Mouse (Mus musculus): ENCODE measurements around the gene Cdk14. TPM values are rescaled to one million over a fixed set of nuclear protein-coding genes. Genes with fewer than 3 reads are reported as not detected.
A peak's percentile ranks its signal among the peaks of the same experiment; 100 is the strongest.

Gene Cdk14
- polyA plus RNA-seq, 1 experiment from 2014 or later = 30.6 TPM

DNA sequence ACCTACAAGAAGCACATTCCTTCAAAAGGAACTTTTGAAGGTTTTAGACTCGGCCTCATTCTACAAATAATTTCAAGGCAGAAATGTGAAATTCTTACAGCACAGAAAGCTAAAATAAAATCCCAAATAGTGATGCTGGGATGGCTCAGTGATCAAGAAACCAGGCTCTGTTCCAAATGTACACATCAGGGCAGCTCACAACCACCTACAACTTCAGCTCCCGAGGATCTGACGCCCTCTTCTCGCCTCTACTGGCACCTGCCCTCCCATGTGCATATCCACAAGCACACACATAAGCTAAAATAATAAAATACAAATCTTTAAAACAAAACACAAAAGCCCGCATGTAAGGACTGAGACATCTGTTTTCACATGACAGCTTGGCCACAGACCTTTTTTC lies 135.6 kb downstream of the Cdk14 start:
- Histone ChIP-seq H3K27ac (ENCODE audit: low read length) (no peak overlapping the region), H3K4me1 (replicated peaks; ENCODE audit: control insufficient read depth, insufficient read depth, low read length) (no peaks in the 10 kb centered on the region), H3K4me3 (replicated peaks; ENCODE audit: low read length) (no peak overlapping the region), H3K27me3 (replicated peaks; ENCODE audit: control insufficient read depth, insufficient read depth, low read length) (no peaks in the 10 kb centered on the region), H3K4me2 (ENCODE audit: low read length) (no peak overlapping the region), H3K9ac (replicated peaks; ENCODE audit: low read depth, low read length) (no peak overlapping the region), H3K9me3 (ENCODE audit: control insufficient read depth, low read length) (no peaks in the 10 kb centered on the region), H3K36me3 (ENCODE audit: control insufficient read depth, insufficient read depth) (no peaks in the 10 kb centered on the region)
- ATAC-seq = no peak
- 83% methylated on average over 5 of the region's 5 CpGs for WGBS

DNA sequence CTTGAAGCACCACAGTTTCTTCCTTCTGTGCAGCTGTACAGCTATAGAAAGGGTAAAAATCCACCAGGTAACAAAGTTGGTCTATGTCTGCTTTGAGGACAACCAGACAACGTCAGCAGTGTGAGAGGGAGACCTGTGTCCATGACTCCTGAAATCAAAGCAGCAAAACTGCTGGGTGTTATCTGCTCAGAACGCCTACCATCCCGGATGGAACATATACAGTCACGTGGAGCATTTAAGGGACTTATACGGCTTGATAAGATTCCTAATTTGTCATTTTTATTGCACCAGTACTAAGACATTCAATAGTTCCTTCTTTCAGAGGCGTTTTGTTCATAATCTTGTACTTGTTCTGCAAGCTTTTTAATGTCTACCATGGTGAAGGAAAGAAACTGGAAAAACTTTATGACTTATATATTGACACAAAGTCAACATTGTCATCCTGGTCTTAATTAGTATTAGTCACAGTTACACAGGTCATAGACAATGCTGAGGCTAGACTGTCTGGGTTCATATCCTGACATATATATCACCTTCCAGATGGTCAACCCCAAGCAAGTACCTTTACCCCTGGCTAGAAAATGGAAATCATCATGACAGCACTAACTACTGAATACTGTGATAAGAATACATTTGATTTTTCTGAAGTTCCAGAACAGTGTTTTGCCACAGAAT lies 136.2 kb downstream of the Cdk14 start:
- Histone ChIP-seq H3K36me3 (ENCODE audit: control insufficient read depth, insufficient read depth) (no peaks in the 10 kb centered on the region), H3K4me3 (replicated peaks; ENCODE audit: low read length) (no peak overlapping the region), H3K9ac (replicated peaks; ENCODE audit: low read depth, low read length) (no peak overlapping the region), H3K27ac (ENCODE audit: low read length) (no peak overlapping the region), H3K4me1 (replicated peaks; ENCODE audit: control insufficient read depth, insufficient read depth, low read length) (no peaks in the 10 kb centered on the region), H3K4me2 (ENCODE audit: low read length) (no peak overlapping the region), H3K9me3 (ENCODE audit: control insufficient read depth, low read length) (no peaks in the 10 kb centered on the region), H3K27me3 (replicated peaks; ENCODE audit: control insufficient read depth, insufficient read depth, low read length) (no peaks in the 10 kb centered on the region)
- 90% methylated on average over 6 of the region's 6 CpGs for WGBS
- ATAC-seq = no peak

DNA sequence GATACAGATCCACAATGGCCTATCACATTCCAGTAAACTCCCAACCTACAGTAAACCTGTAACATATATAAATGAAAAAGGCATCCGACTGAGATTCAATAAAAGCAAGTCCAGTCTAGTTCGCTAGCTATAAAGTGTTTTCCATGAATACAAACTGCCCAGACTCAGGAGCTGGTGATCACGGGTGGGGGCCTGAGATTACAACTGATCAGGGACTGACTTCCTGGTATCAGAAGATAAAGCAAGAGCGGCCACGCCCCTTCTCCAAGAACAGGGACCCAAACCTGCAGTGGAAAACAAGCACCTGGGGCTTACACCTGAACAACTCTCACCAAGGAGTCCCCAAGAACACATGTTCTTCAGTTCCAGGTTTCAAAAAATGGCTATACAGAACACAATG lies 137.7 kb downstream of the Cdk14 start:
- ATAC-seq = no peak
- no peaks in the 10 kb centered on the region for H3K9me3 ChIP-seq (ENCODE audit: control insufficient read depth, low read length)
- no peak overlapping the region for H3K4me3 ChIP-seq (replicated peaks; ENCODE audit: low read length)
- no peaks in the 10 kb centered on the region for H3K4me1 ChIP-seq (replicated peaks; ENCODE audit: control insufficient read depth, insufficient read depth, low read length)
- H3K4me2 ChIP-seq (ENCODE audit: low read length) = no peak overlapping the region
- no peak overlapping the region for H3K9ac ChIP-seq (replicated peaks; ENCODE audit: low read depth, low read length)
- 91% methylated on average over 5 of the region's 5 CpGs for WGBS
- H3K27me3 ChIP-seq (replicated peaks; ENCODE audit: control insufficient read depth, insufficient read depth, low read length) = no peaks in the 10 kb centered on the region
- H3K36me3 ChIP-seq (ENCODE audit: control insufficient read depth, insufficient read depth) = no peaks in the 10 kb centered on the region
- H3K27ac ChIP-seq (ENCODE audit: low read length) = no peak overlapping the region

DNA sequence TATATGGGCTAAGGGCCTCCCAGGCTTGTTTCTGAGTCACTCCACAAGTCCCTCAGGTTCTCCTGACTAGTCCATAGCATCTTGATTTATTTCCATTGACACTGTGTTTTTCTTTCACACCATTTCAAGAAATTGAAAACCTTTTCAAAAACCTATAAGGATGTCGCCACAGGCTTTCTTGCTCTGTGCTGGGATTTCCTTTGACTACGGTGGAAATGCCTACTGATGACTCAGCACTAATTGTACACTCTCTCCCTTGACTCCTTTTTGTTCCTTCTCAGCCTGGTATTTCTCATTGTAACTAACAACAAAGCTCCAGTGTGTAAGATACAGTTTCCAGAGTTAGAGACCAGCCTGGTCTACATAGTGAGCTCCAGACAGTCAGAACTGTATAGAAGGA lies 144.8 kb downstream of the Cdk14 start:
- Histone ChIP-seq H3K27me3 (replicated peaks; ENCODE audit: control insufficient read depth, insufficient read depth, low read length) (no peaks in the 10 kb centered on the region), H3K9me3 (ENCODE audit: control insufficient read depth, low read length) (no peaks in the 10 kb centered on the region), H3K27ac (ENCODE audit: low read length) (no peak overlapping the region), H3K4me2 (ENCODE audit: low read length) (no peak overlapping the region), H3K9ac (replicated peaks; ENCODE audit: low read depth, low read length) (no peak overlapping the region), H3K36me3 (ENCODE audit: control insufficient read depth, insufficient read depth) (no peaks in the 10 kb centered on the region), H3K4me1 (replicated peaks; ENCODE audit: control insufficient read depth, insufficient read depth, low read length) (no peaks in the 10 kb centered on the region), H3K4me3 (replicated peaks; ENCODE audit: low read length) (no peak overlapping the region)
- 33% methylated on average over 2 of the region's 2 CpGs for WGBS
- ATAC-seq = no peak

DNA sequence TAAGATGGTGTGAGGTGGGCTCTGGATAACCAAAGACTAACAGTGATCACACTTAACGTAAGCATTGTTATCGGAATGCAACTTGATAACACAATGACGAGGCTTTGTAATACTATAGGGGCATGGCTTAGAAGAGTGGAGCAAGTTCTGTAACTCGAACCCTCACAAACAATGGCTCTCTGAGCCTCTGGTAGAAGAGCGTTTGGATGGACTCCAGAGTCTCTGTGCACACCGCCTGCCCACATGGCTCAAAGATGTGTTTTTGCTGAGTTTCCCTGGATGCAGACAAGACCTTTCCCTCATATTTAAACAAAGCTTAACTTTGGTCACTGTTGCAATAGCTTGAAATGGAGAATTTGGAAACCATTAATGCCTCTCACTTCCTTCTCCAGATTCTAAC lies 145.8 kb downstream of the Cdk14 start:
- ATAC-seq = no peak
- Histone ChIP-seq H3K9ac (replicated peaks; ENCODE audit: low read depth, low read length) (no peak overlapping the region), H3K4me3 (replicated peaks; ENCODE audit: low read length) (no peak overlapping the region), H3K36me3 (ENCODE audit: control insufficient read depth, insufficient read depth) (no peaks in the 10 kb centered on the region), H3K27me3 (replicated peaks; ENCODE audit: control insufficient read depth, insufficient read depth, low read length) (no peaks in the 10 kb centered on the region), H3K4me2 (ENCODE audit: low read length) (no peak overlapping the region), H3K4me1 (replicated peaks; ENCODE audit: control insufficient read depth, insufficient read depth, low read length) (no peaks in the 10 kb centered on the region), H3K27ac (ENCODE audit: low read length) (no peak overlapping the region), H3K9me3 (ENCODE audit: control insufficient read depth, low read length) (no peaks in the 10 kb centered on the region)
- WGBS = 64% methylated on average over 6 of the region's 6 CpGs

DNA sequence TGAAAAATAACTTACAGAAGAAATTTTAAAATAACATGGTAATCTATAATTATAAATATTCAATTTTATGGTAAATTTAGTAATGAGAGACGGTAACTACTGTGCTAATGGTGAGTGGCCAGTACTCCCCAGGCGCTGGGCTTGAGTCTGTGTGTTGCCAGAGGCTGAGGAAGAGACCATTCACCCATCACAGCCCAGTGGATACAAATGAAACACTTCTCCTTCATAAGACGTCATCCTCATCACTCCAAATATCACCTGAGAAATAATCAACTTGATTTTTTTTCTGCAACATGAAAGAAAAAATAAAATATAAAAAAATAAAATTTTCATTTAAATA lies 153.4 kb downstream of the Cdk14 start:
- Histone ChIP-seq H3K27me3 (replicated peaks; ENCODE audit: control insufficient read depth, insufficient read depth, low read length) (no peaks in the 10 kb centered on the region), H3K4me1 (replicated peaks; ENCODE audit: control insufficient read depth, insufficient read depth, low read length) (peaks cover 22% of the 10 kb centered on the region), H3K9ac (replicated peaks; ENCODE audit: low read depth, low read length) (no peak overlapping the region), H3K4me2 (ENCODE audit: low read length) (no peak overlapping the region), H3K27ac (ENCODE audit: low read length) (no peak overlapping the region), H3K9me3 (ENCODE audit: control insufficient read depth, low read length) (no peaks in the 10 kb centered on the region), H3K36me3 (ENCODE audit: control insufficient read depth, insufficient read depth) (no peaks in the 10 kb centered on the region), H3K4me3 (replicated peaks; ENCODE audit: low read length) (no peak overlapping the region)
- 82% methylated on average over 3 of the region's 3 CpGs for WGBS
- ATAC-seq = peak; percentile 37

DNA sequence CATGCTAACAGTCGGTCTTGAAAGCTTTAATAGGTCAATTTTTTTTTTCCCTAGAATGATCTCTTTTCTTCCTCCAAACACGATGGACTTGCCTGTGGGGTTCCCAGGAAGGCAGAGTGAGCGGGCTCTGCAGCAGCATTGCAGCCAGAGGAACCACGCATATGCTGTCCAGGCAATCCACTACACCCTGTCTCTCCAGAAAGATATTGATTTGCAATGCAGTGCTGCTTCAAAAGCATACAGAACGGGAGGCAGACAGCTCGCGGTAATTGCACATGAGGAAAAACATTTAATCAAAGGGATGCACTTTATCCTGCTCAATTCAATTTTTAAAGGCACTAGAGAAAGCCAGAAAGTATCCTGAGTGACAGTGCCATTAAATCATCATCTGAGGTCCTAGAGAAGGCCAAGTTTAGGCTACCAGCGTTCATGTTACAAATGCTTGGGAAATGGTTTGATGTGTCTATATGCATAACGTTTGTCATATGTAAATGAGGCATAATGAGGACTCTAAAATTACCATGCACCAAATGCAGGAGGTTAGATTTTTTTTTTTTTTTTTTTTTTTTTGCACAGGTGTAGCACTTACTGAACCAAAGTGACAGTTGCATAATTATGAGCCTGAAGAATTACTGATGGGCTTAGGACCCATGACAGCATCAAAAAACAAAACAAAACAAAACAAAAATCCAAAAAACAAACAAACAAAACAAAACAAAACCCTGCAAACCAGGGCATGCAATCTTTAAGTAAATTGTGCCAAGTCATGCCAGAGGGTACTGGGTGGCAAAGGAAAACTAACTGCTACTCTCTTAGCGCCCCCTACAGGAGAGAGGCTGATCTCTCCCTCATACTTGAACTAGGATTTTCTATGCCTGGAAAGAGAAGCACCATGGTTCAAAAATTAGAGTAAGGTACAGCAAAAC lies 154.0 kb downstream of the Cdk14 start:
- peak; percentile 79 for ATAC-seq
- H3K4me2 ChIP-seq (ENCODE audit: low read length) = peak overlapping the region; percentile 53
- H3K9ac ChIP-seq (replicated peaks; ENCODE audit: low read depth, low read length) = peak overlapping the region; percentile 47
- no peaks in the 10 kb centered on the region for H3K9me3 ChIP-seq (ENCODE audit: control insufficient read depth, low read length)
- WGBS = 14% methylated on average over 10 of the region's 10 CpGs
- peak overlapping the region; percentile 76 for H3K27ac ChIP-seq (ENCODE audit: low read length)
- peak overlapping the region; percentile 31 for H3K4me3 ChIP-seq (replicated peaks; ENCODE audit: low read length)
- H3K36me3 ChIP-seq (ENCODE audit: control insufficient read depth, insufficient read depth) = no peaks in the 10 kb centered on the region
- no peaks in the 10 kb centered on the region for H3K27me3 ChIP-seq (replicated peaks; ENCODE audit: control insufficient read depth, insufficient read depth, low read length)
- H3K4me1 ChIP-seq (replicated peaks; ENCODE audit: control insufficient read depth, insufficient read depth, low read length) = peaks cover 27% of the 10 kb centered on the region

DNA sequence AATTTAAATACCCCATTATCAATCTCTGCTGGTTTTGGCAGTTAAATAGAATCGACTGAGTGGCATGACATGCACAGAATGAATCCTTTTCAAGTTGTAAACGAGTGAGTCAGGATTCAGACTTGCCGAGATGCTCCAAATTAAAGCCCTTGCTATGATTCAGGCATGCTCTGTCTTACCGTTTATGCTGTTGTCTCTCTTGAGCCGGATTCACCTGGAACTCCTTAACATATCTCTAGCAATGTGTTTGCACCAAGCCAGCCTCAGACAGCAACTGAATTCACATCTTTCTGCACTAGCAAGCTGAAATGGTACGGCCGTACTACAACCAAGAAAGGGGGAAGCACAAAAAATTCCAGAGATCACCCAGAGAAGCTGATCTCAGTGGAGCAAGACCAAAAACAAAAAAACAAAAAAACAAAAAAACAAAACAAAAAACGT lies 154.7 kb downstream of the Cdk14 start:
- Histone ChIP-seq H3K36me3 (ENCODE audit: control insufficient read depth, insufficient read depth) (no peaks in the 10 kb centered on the region), H3K4me3 (replicated peaks; ENCODE audit: low read length) (peak overlapping the region; percentile 31), H3K4me1 (replicated peaks; ENCODE audit: control insufficient read depth, insufficient read depth, low read length) (peaks cover 28% of the 10 kb centered on the region), H3K27me3 (replicated peaks; ENCODE audit: control insufficient read depth, insufficient read depth, low read length) (no peaks in the 10 kb centered on the region), H3K9ac (replicated peaks; ENCODE audit: low read depth, low read length) (peak overlapping the region; percentile 47), H3K4me2 (ENCODE audit: low read length) (peak overlapping the region; percentile 53), H3K27ac (ENCODE audit: low read length) (peak overlapping the region; percentile 63), H3K9me3 (ENCODE audit: control insufficient read depth, low read length) (no peaks in the 10 kb centered on the region)
- ATAC-seq = peak; percentile 43
- WGBS = 10% methylated on average over 8 of the region's 8 CpGs

DNA sequence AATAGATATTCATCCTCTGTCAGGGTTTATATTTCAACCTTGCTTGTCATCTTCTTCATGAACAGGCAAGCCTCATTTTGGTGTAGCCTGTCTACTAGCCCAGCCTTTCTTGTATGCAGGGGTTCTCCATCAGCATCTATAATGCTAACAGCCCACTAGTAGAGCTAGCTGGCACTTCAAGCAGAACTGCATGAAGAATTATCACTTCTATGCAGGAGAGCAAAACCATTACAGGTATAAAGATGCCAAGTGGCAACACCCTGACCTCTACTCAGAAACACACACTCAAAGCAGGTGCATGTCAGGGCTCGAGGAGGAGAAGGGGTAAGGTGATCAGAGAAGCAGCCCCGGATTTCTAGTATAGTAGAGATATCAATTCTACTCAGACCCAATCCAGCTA lies 155.4 kb downstream of the Cdk14 start:
- ATAC-seq = no peak
- Histone ChIP-seq H3K4me3 (replicated peaks; ENCODE audit: low read length) (peak overlapping the region; percentile 31), H3K36me3 (ENCODE audit: control insufficient read depth, insufficient read depth) (no peaks in the 10 kb centered on the region), H3K4me1 (replicated peaks; ENCODE audit: control insufficient read depth, insufficient read depth, low read length) (peaks cover 28% of the 10 kb centered on the region), H3K9ac (replicated peaks; ENCODE audit: low read depth, low read length) (no peak overlapping the region), H3K4me2 (ENCODE audit: low read length) (peak overlapping the region; percentile 53), H3K27ac (ENCODE audit: low read length) (peak overlapping the region; percentile 63), H3K9me3 (ENCODE audit: control insufficient read depth, low read length) (no peaks in the 10 kb centered on the region), H3K27me3 (replicated peaks; ENCODE audit: control insufficient read depth, insufficient read depth, low read length) (no peaks in the 10 kb centered on the region)
- WGBS = 87% methylated on average over 2 of the region's 2 CpGs
